Mouse (Mus musculus) lung, postnatal 36 days (tissue): Measurements from ENCODE around the gene Rassf8.

Source experiments
- DNase-seq: peaks from one replicate; pipeline ENCODE4 v3.0.0; 2022; ENCODE audit warnings: mixed read lengths

The Rassf8 gene

GRCm38 (mm10) chr6:145747671-145748640 lies 1.4 kb downstream of the Rassf8 start:
- peak; percentile 42 for DNase-seq

GRCm38 (mm10) chr6:145750394-145750793 lies 3.8 kb downstream of the Rassf8 start:
- no peak for DNase-seq

GRCm38 (mm10) chr6:145753296-145753695 lies 6.7 kb downstream of the Rassf8 start:
- DNase-seq: no peak

GRCm38 (mm10) chr6:145754416-145754815 lies 7.9 kb downstream of the Rassf8 start:
- DNase-seq: no peak

GRCm38 (mm10) chr6:145755942-145756639 lies 9.5 kb downstream of the Rassf8 start:
- DNase-seq: no peak

- DNase-seq: no peak
These were observed 10.1 kb downstream of the Rassf8 start for GRCm38 (mm10) chr6:145756640-145757005.

- no peak for DNase-seq
These were observed 10.8 kb downstream of the Rassf8 start for GRCm38 (mm10) chr6:145757346-145757745.

- DNase-seq: no peak
These were observed 12.1 kb downstream of the Rassf8 start for GRCm38 (mm10) chr6:145758685-145759084.

GRCm38 (mm10) chr6:145759432-145759831 lies 12.9 kb downstream of the Rassf8 start:
- no peak for DNase-seq

- no peak for DNase-seq
These were observed 13.9 kb downstream of the Rassf8 start for GRCm38 (mm10) chr6:145760246-145761016.

- DNase-seq: no peak
These were observed 14.8 kb downstream of the Rassf8 start for GRCm38 (mm10) chr6:145761151-145761935.

GRCm38 (mm10) chr6:145762016-145762415 lies 15.5 kb downstream of the Rassf8 start:
- DNase-seq: no peak

- DNase-seq: no peak
These were observed 16.5 kb downstream of the Rassf8 start for GRCm38 (mm10) chr6:145763051-145763450.

- DNase-seq: no peak
These were observed 18.5 kb downstream of the Rassf8 start for GRCm38 (mm10) chr6:145765011-145765410.

- DNase-seq: no peak
These were observed 20.4 kb downstream of the Rassf8 start for GRCm38 (mm10) chr6:145766971-145767370.

GRCm38 (mm10) chr6:145767637-145768036 lies 21.1 kb downstream of the Rassf8 start:
- no peak for DNase-seq

GRCm38 (mm10) chr6:145768671-145769292 lies 22.2 kb downstream of the Rassf8 start:
- DNase-seq: peak; percentile 90

- no peak for DNase-seq
These were observed 23.3 kb downstream of the Rassf8 start for GRCm38 (mm10) chr6:145769855-145770254.

- DNase-seq: no peak
These were observed 23.9 kb downstream of the Rassf8 start for GRCm38 (mm10) chr6:145770272-145771000.

- DNase-seq: no peak
These were observed 27.9 kb downstream of the Rassf8 start for GRCm38 (mm10) chr6:145774436-145774835.

- no peak for DNase-seq
These were observed 29.7 kb downstream of the Rassf8 start for GRCm38 (mm10) chr6:145776241-145776640.
